ENCODE assay signal across 11 mouse cellular contexts in genomic region chr17:87317271-87317670, GRCm38 (mm10). TPM values are rescaled to one million over a fixed set of nuclear protein-coding genes. Genes with fewer than 3 reads are reported as not detected.
DNase-seq lines count a peak whose midpoint lies in the region; ATAC-seq and TF ChIP-seq lines count a peak whose summit lies in the region.
"Had no signal": no experiment of that assay in that cellular context is flagged by ENCODE, and none has a peak within 500 bp of the region (broad histone marks: within the 10 kb centered on the region; RNA-seq: fewer than 3 reads in every experiment).

No protein-coding gene starts in this region.

- 0 out of 2 replicates have a peak overlapping the region, but pooled peaks have one; percentile 20 for H3K9ac ChIP-seq in midbrain, embryonic 11.5 days (ENCODE audit: low read length)
- no peak overlapping the region for H3K9ac ChIP-seq in midbrain, embryonic 14.5 days (replicated peaks; ENCODE audit: low read length)
- H3K9ac ChIP-seq: midbrain, embryonic 12.5 days had no signal

- peaks cover 3% of the 10 kb centered on the region; the same call in 1 of the 2 replicates for H3K4me1 ChIP-seq in midbrain, embryonic 11.5 days (ENCODE audit: control insufficient read depth, insufficient read depth, low read length)
- H3K4me1 ChIP-seq in midbrain, embryonic 14.5 days (ENCODE audit: control insufficient read depth, insufficient read depth, low read length), result no peaks in the 10 kb centered on the region

- H3K4me3 ChIP-seq in midbrain, embryonic 11.5 days (ENCODE audit: low read depth, low read length), result no peak overlapping the region
- no peak overlapping the region for H3K4me3 ChIP-seq in midbrain, embryonic 14.5 days (replicated peaks; ENCODE audit: low read depth, low read length)
- H3K4me3 ChIP-seq in myocyte, result no peak overlapping the region
- H3K4me3 ChIP-seq: midbrain, embryonic 12.5 days had no signal

- 33% methylated on average over 6 of the region's 6 CpGs for WGBS in midbrain, embryonic 11.5 days
- 43% methylated on average over 6 of the region's 6 CpGs for WGBS in midbrain, embryonic 14.5 days
- WGBS in large intestine, adult 2 months, result 24% methylated on average over 6 of the region's 6 CpGs

- ATAC-seq in midbrain, embryonic 11.5 days (ENCODE audit: low FRiP score), result no peak
- no peak for ATAC-seq in midbrain, embryonic 14.5 days (ENCODE audit: low FRiP score, low TSS enrichment)

- intact Hi-C loops in gastrocnemius, postnatal 14 days (cut with DNase I; ENCODE audit: low total_unique reads), result loop anchor here (5.0 to 10.0 kb wide), 2 partner anchors 255 to 348 kb away; no protein-coding TSS in a partner anchor
- intact Hi-C loops in gastrocnemius, postnatal 36 days (cut with DNase I), result loop anchor here (5.0 kb wide), 2 partner anchors 60 to 130 kb away; partner anchors contain the start of gene Calm2
- intact Hi-C loops in heart, postnatal 14 days (cut with DNase I), result loop anchor here (2.0 to 10.0 kb wide), 2 partner anchors 214 to 348 kb away; no protein-coding TSS in a partner anchor

- no peak overlapping the region for H3K27ac ChIP-seq in midbrain, embryonic 11.5 days (ENCODE audit: low read depth, low read length)
- no peak overlapping the region for H3K27ac ChIP-seq in midbrain, embryonic 14.5 days (replicated peaks; ENCODE audit: low read depth, low read length)
- H3K27ac ChIP-seq: midbrain, embryonic 12.5 days had no signal

- no peak overlapping the region for H3K4me2 ChIP-seq in midbrain, embryonic 11.5 days
- no peak overlapping the region for H3K4me2 ChIP-seq in midbrain, embryonic 14.5 days (ENCODE audit: low read length)
- H3K4me2 ChIP-seq in myocyte (ENCODE audit: low read depth), result no peak overlapping the region
- H3K4me2 ChIP-seq: heart, embryonic 11.5 days; midbrain, embryonic 12.5 days had no signal

- no peaks in the 10 kb centered on the region for H3K27me3 ChIP-seq in midbrain, embryonic 11.5 days (ENCODE audit: control insufficient read depth, insufficient read depth, low read length)
- no peaks in the 10 kb centered on the region for H3K27me3 ChIP-seq in midbrain, embryonic 14.5 days (ENCODE audit: control insufficient read depth, insufficient read depth, low read length)
- no peaks in the 10 kb centered on the region for H3K27me3 ChIP-seq in myocyte (ENCODE audit: control insufficient read depth, insufficient read depth, insufficient read length)

- TF ChIP-seq POLR2A in myocyte (IDR thresholded peaks at IDR 0.05; ENCODE audit: insufficient read length, low read depth), result no peak

- no peaks in the 10 kb centered on the region for H3K36me3 ChIP-seq in midbrain, embryonic 11.5 days (ENCODE audit: control insufficient read depth, insufficient read depth, low read length)
- H3K36me3 ChIP-seq in midbrain, embryonic 14.5 days (ENCODE audit: control insufficient read depth, insufficient read depth, low read length), result no peaks in the 10 kb centered on the region
- H3K36me3 ChIP-seq in myocyte (ENCODE audit: control insufficient read depth, insufficient read depth), result no peaks in the 10 kb centered on the region
- H3K36me3 ChIP-seq: midbrain, embryonic 12.5 days had no signal

- no peak overlapping the region for H3ac ChIP-seq in myocyte (ENCODE audit: control insufficient read depth, insufficient read length)

- peak; percentile 33 for DNase-seq in gastrocnemius, postnatal 14 days
- no peak for DNase-seq in gastrocnemius, postnatal 36 days
- DNase-seq in midbrain, embryonic 11.5 days (ENCODE audit: low spot score, missing footprints), result no peak
- DNase-seq in midbrain, embryonic 14.5 days, result no peak
- peak; percentile 43 for DNase-seq in large intestine, adult 2 months (ENCODE audit: low read depth, low spot score)
- no peak for DNase-seq in kidney, adult 11 months
- DNase-seq in heart, postnatal 14 days, result no peak
- DNase-seq: right cerebral cortex, postnatal 14 days had no signal

- H3K79me2 ChIP-seq in myocyte (ENCODE audit: control insufficient read depth, insufficient read depth), result no peaks in the 10 kb centered on the region

- H3K9me3 ChIP-seq in midbrain, embryonic 11.5 days (ENCODE audit: control insufficient read depth, low read length), result no peaks in the 10 kb centered on the region
- H3K9me3 ChIP-seq in midbrain, embryonic 14.5 days (ENCODE audit: control insufficient read depth, low read length), result no peaks in the 10 kb centered on the region

TF ChIP-seq in myocyte, 11 proteins besides CTCF, POLR2A, EP300 and RAD21:
- TF ChIP-seq MYOG (IDR thresholded peaks at IDR 0.05; ENCODE audit: control insufficient read depth in 1 of 3, insufficient read depth in 1 of 3, insufficient read length in 2 of 3, low read depth in 2 of 3) (peak; percentile 42 to 96 (median 54)), TCF12 (IDR thresholded peaks at IDR 0.05; ENCODE audit: insufficient read depth, poor library complexity, severe bottlenecking) (peak; percentile 24), MAX (IDR thresholded peaks at IDR 0.05; ENCODE audit: low read depth) (no peak), MYOD1 (IDR thresholded peaks at IDR 0.05; ENCODE audit: control insufficient read depth in 1 of 3, insufficient read length in 2 of 3, low read depth in 2 of 3) (peak in 2 of 3 experiments; percentile 63 to 90), TCF3 (IDR thresholded peaks at IDR 0.05; ENCODE audit: insufficient read length, low read depth) (peak; percentile 2)

RNA-seq across cellular contexts. Expression of gene Ttc7, which starts 34.6 kb away (rescaled TPM):
- total RNA-seq in gastrocnemius, postnatal 14 days (2021), result 10 to 100 TPM; 13.2 to 14.5 TPM
- total RNA-seq in gastrocnemius, postnatal 36 days (2021), result 1 to 10 TPM; 6.8 to 8.2 TPM
- polyA plus RNA-seq in midbrain, embryonic 11.5 days (2014; fragmentation: Nextera tagmentation; extraction: Ambion mirVana), result 3.0 and 3.1 TPM in 2 replicates
- polyA plus RNA-seq in midbrain, embryonic 14.5 days (2014; fragmentation: Nextera tagmentation; extraction: Ambion mirVana), result 3.6 and 5.0 TPM in 2 replicates
- 61.2 and 65.5 TPM in 2 replicates for polyA plus RNA-seq in large intestine, adult 2 months (2012; rRNA removed)
- polyA plus RNA-seq in myocyte (2012; fragmentation: generic; extraction: Trizol), result 15.2 TPM
- 1 to 10 TPM; 6.7 to 8.2 TPM for total RNA-seq in heart, postnatal 14 days (2021)

RNA-seq across cellular contexts. Expression of gene Mcfd2, which starts 51.5 kb away (rescaled TPM):
- 10 to 100 TPM; 19.0 to 20.9 TPM for total RNA-seq in gastrocnemius, postnatal 14 days (2021)
- total RNA-seq in gastrocnemius, postnatal 36 days (2021), result 10 to 100 TPM; 19.0 to 21.7 TPM
- 72.9 and 75.0 TPM in 2 replicates for polyA plus RNA-seq in midbrain, embryonic 11.5 days (2014; fragmentation: Nextera tagmentation; extraction: Ambion mirVana)
- 43.1 and 48.1 TPM in 2 replicates for polyA plus RNA-seq in midbrain, embryonic 14.5 days (2014; fragmentation: Nextera tagmentation; extraction: Ambion mirVana)
- 153 and 176 TPM in 2 replicates for polyA plus RNA-seq in large intestine, adult 2 months (2012; rRNA removed)
- 59.1 TPM for polyA plus RNA-seq in myocyte (2012; fragmentation: generic; extraction: Trizol)
- total RNA-seq in heart, postnatal 14 days (2021), result 10 to 100 TPM; 39.7 to 42.0 TPM

Comparison
In these comparisons a context has a peak if more than half of its experiments do, and no peak if none do; other contexts are left out.
1. DNase-seq: peak in gastrocnemius, postnatal 14 days (single experiment) and large intestine, adult 2 months (single experiment); none in gastrocnemius, postnatal 36 days (0 of 2), midbrain, embryonic 11.5 days (single experiment), midbrain, embryonic 14.5 days (single experiment), kidney, adult 11 months (single experiment) and heart, postnatal 14 days (0 of 2).